Mouse (Mus musculus): Measurements from ENCODE around the gene Frem3.

DNA sequence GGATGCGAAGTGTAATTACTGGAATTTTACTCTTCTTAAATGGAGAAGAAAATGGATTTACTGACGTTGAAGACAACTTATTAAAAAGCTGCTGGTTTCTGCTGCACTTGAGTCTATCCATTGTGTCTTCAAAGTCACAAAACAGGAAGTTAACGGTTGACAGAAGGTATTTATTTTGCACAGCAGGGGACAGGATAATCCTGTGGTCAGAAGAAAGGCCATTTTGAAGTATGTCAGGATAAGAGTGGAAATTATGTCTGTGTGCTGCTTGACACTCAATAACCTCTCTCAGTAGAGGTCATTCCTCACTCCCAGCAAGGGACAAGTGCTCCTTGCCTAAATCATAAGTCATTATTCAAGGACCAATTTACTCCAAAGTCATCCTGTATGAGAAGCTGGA is 8.9 kb downstream of the Frem3 start:
- no peak for TF ChIP-seq CTCF (IDR thresholded peaks at IDR 0.05; ENCODE audit: extremely low read depth, insufficient read length, insufficient replicate concordance, low read depth, low read length)
- no peak for TF ChIP-seq POLR2A (IDR thresholded peaks at IDR 0.05; ENCODE audit: low read depth, low read length)
